Mouse (Mus musculus): ENCODE results near the gene Plekhg5. TPM values are rescaled to one million over a fixed set of nuclear protein-coding genes. Genes with fewer than 3 reads are reported as not detected.
A peak's percentile ranks its signal among the peaks of the same experiment; 100 is the strongest.

Plekhg5 gene
- polyA plus RNA-seq, 1 experiment from 2014 or later, result 9.6 TPM

DNA sequence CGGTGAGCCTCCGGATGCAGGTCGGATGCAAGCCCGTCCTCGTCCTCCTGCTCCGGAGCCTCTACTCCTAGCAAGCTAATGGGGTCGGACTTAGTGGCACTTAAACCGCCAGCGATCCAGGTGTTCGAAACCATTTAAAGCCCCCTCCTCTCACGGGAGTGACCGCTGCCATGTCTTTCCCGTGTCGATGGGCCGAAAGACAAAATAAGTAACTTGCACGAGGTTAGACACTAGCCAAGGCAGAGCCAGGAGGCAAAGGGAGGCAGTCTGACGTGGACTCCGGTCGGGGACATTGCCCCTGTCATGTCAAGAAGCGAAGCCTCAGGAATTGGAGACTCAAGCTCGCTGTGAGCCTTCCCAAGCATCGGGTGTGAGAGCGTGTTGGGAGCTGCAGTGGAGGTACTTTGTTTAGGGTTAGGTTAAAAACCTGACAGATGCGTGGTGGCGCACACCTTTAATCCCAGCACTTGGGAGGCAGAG lies 32.4 kb upstream of the Plekhg5 start:
- WGBS, result 5% methylated on average over 25 of the region's 25 CpGs

GRCm38 (mm10) chr4:152041924-152042641 lies 30.2 kb upstream of the Plekhg5 start:
- Histone ChIP-seq H3K27me3 (ENCODE audit: poor library complexity, severe bottlenecking) (no peaks in the 10 kb centered on the region), H3K36me3 (replicated peaks) (peaks cover 62% of the 10 kb centered on the region), H3K4me1 (peaks cover 32% of the 10 kb centered on the region), H3K9me3 (no peaks in the 10 kb centered on the region), H3K4me3 (no peak overlapping the region), H3K27ac (no peak overlapping the region)
- DNase-seq (ENCODE audit: extremely low spot score, low spot score), result no peak
- WGBS, result 95% methylated on average over 22 of the region's 22 CpGs

More for the DNA sequence above, 32.4 kb upstream of the Plekhg5 start:
- no peak for DNase-seq (ENCODE audit: extremely low spot score, low spot score)
- peaks cover 40% of the 10 kb centered on the region for H3K36me3 ChIP-seq (replicated peaks)
- H3K4me3 ChIP-seq, result peak overlapping the region; percentile 100
- H3K27me3 ChIP-seq (ENCODE audit: poor library complexity, severe bottlenecking), result no peaks in the 10 kb centered on the region
- peak overlapping the region; percentile 90 for H3K27ac ChIP-seq
- H3K4me1 ChIP-seq, result peaks cover 32% of the 10 kb centered on the region
- H3K9me3 ChIP-seq, result no peaks in the 10 kb centered on the region

DNA sequence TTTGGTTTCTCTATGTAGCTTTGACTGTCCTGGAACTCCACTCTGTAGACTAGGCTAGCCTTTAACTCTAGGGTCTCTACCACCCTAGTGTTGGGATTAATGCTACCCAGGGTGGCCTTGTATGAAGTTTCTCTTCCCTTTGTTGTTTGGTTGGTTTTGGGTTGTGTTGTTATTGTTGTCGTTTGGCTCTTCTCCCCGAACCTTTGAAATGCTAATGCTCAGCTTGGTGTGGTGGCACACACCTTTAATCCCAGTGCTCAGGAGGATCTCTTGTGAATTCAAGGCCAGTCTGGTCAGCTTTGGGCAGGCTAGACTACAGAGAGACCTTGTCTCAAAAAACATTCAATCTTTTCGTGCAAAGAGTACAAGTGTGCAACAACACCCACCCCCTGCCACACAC lies 29.1 kb upstream of the Plekhg5 start:
- DNase-seq (ENCODE audit: extremely low spot score, low spot score), result no peak
- H3K9me3 ChIP-seq, result no peaks in the 10 kb centered on the region
- H3K27ac ChIP-seq, result no peak overlapping the region
- peaks cover 73% of the 10 kb centered on the region for H3K36me3 ChIP-seq (replicated peaks)
- WGBS, result 89% methylated on average over 3 of the region's 3 CpGs
- no peaks in the 10 kb centered on the region for H3K27me3 ChIP-seq (ENCODE audit: poor library complexity, severe bottlenecking)
- no peak overlapping the region for H3K4me3 ChIP-seq
- H3K4me1 ChIP-seq, result peaks cover 30% of the 10 kb centered on the region

- no peak for DNase-seq (ENCODE audit: extremely low spot score, low spot score)
- WGBS, result 85% methylated on average over 6 of the region's 6 CpGs
- Histone ChIP-seq H3K4me1 (peaks cover 15% of the 10 kb centered on the region), H3K27ac (no peak overlapping the region), H3K36me3 (replicated peaks) (peaks cover 87% of the 10 kb centered on the region), H3K27me3 (ENCODE audit: poor library complexity, severe bottlenecking) (no peaks in the 10 kb centered on the region), H3K4me3 (no peak overlapping the region), H3K9me3 (no peaks in the 10 kb centered on the region)
Measured at GRCm38 (mm10) chr4:152044609-152045008, 27.7 kb upstream of the Plekhg5 start.

GRCm38 (mm10) chr4:152062390-152063110 lies 9.7 kb upstream of the Plekhg5 start:
- peaks cover 61% of the 10 kb centered on the region for H3K36me3 ChIP-seq (replicated peaks)
- no peaks in the 10 kb centered on the region for H3K9me3 ChIP-seq
- no peak overlapping the region for H3K27ac ChIP-seq
- DNase-seq (ENCODE audit: extremely low spot score, low spot score), result no peak
- no peaks in the 10 kb centered on the region for H3K27me3 ChIP-seq (ENCODE audit: poor library complexity, severe bottlenecking)
- H3K4me1 ChIP-seq, result no peaks in the 10 kb centered on the region
- no peak overlapping the region for H3K4me3 ChIP-seq
- WGBS, result 87% methylated on average over 9 of the region's 9 CpGs

GRCm38 (mm10) chr4:152067280-152067679 lies 5.0 kb upstream of the Plekhg5 start:
- Histone ChIP-seq H3K4me1 (peaks cover 10% of the 10 kb centered on the region), H3K4me3 (no peak overlapping the region), H3K27ac (no peak overlapping the region), H3K27me3 (ENCODE audit: poor library complexity, severe bottlenecking) (no peaks in the 10 kb centered on the region), H3K36me3 (replicated peaks) (peaks cover 16% of the 10 kb centered on the region), H3K9me3 (no peaks in the 10 kb centered on the region)
- no peak for DNase-seq (ENCODE audit: extremely low spot score, low spot score)

DNA sequence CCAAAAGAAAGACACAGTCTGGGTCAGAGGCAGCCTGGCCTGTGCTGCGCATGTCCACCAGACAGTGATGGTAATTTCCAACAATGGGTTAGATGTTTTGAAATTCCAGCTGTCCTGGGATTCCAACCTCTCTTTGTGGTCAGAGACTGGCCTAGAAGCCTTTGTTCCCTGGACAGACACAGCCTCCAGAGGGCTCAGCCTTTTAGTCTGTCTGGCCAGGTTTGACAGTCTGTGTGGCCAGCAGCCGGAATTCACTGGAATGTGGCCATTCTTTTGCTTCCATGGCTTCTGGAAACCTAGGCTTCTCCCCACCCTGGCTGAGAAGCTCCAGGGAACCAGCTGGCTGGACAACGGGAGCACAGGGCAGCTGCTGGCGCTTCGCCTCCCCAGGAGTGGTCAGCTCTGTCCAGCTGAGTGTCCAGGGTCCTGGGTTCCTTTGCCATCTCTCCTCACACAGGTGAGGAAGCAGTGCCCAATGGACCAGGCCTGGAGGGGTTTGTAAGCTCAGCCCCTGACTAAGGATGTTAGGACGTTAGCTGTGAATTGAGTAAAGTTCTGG lies 4.1 kb upstream of the Plekhg5 start:
- H3K36me3 ChIP-seq (replicated peaks), result peaks cover 6% of the 10 kb centered on the region
- no peaks in the 10 kb centered on the region for H3K27me3 ChIP-seq (ENCODE audit: poor library complexity, severe bottlenecking)
- H3K4me1 ChIP-seq, result peaks cover 16% of the 10 kb centered on the region
- H3K4me3 ChIP-seq, result no peak overlapping the region
- no peak overlapping the region for H3K27ac ChIP-seq
- whole genome bisulfite sequencing, result 79% methylated on average over 6 of the region's 6 CpGs
- DNase-seq (ENCODE audit: extremely low spot score, low spot score), result no peak
- no peaks in the 10 kb centered on the region for H3K9me3 ChIP-seq

DNA sequence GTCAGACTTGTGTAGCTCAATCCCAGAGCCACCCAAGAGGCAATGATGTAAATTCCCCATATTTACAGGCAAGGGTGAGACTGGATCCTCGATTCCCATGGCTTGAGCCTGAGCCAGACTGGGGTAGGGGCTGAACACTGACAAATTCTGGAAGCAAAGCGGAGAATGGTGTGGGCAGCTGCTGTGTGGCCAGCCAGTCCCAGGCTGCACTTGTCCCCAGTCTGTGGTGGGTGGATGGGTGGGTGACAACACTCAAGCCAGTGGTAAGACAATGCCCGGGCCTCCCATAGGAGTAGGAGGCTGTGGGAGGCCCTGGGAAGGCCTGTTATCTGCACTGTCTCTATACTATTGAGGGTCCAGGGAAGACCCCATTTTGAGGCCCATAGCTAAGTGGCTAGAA lies 3.1 kb upstream of the Plekhg5 start:
- Histone ChIP-seq H3K4me3 (no peak overlapping the region), H3K36me3 (replicated peaks) (peaks cover 6% of the 10 kb centered on the region; the same call in 1 of the 2 replicates), H3K27me3 (ENCODE audit: poor library complexity, severe bottlenecking) (no peaks in the 10 kb centered on the region), H3K4me1 (peaks cover 16% of the 10 kb centered on the region), H3K27ac (no peak overlapping the region), H3K9me3 (no peaks in the 10 kb centered on the region)
- WGBS, result 84% methylated on average over 3 of the region's 3 CpGs
- no peak for DNase-seq (ENCODE audit: extremely low spot score, low spot score)

GRCm38 (mm10) chr4:152070494-152071396 lies 1.6 kb upstream of the Plekhg5 start:
- Histone ChIP-seq H3K4me1 (peaks cover 21% of the 10 kb centered on the region), H3K27me3 (ENCODE audit: poor library complexity, severe bottlenecking) (no peaks in the 10 kb centered on the region), H3K4me3 (no peak overlapping the region), H3K36me3 (replicated peaks) (no peaks in the 10 kb centered on the region), H3K9me3 (no peaks in the 10 kb centered on the region), H3K27ac (no peak overlapping the region)
- no peak for DNase-seq (ENCODE audit: extremely low spot score, low spot score)
- WGBS, result 81% methylated on average over 11 of the region's 11 CpGs

GRCm38 (mm10) chr4:152072655-152073054 lies 357 bp downstream of the Plekhg5 start:
- DNase-seq (ENCODE audit: extremely low spot score, low spot score), result no peak
- H3K9me3 ChIP-seq, result no peaks in the 10 kb centered on the region
- WGBS, result 73% methylated on average over 10 of the region's 10 CpGs
- no peak overlapping the region for H3K4me3 ChIP-seq
- no peaks in the 10 kb centered on the region for H3K36me3 ChIP-seq (replicated peaks)
- peaks cover 29% of the 10 kb centered on the region for H3K4me1 ChIP-seq
- peak overlapping the region; percentile 4; the same call in 1 of the 2 replicates for H3K27ac ChIP-seq
- no peaks in the 10 kb centered on the region for H3K27me3 ChIP-seq (ENCODE audit: poor library complexity, severe bottlenecking)

DNA sequence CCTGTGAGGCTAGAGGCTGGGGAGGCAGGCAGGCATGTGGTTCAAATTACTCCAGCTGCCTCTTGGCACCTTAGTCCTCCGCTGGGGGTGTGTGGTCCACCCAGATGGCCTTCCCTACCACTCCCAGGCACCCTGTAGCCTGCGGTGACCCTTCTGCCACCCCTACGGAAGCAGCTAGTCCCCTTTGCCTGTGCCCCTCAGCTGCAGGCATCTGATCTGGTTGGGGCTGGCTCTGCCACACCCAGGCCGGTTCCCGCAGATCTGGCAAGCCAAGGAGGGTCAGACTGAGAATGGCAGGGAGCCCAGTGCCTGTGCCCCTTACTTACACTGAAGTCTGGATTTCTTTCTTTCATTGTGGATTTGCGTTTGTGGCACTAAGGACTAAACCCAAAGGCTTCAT lies 1.4 kb downstream of the Plekhg5 start:
- WGBS, result 84% methylated on average over 6 of the region's 6 CpGs
- Histone ChIP-seq H3K9me3 (no peaks in the 10 kb centered on the region), H3K4me1 (peaks cover 29% of the 10 kb centered on the region), H3K36me3 (replicated peaks) (no peaks in the 10 kb centered on the region), H3K27me3 (ENCODE audit: poor library complexity, severe bottlenecking) (no peaks in the 10 kb centered on the region), H3K27ac (0 out of 2 replicates have a peak overlapping the region, but pooled peaks have one; percentile 20), H3K4me3 (no peak overlapping the region)
- DNase-seq (ENCODE audit: extremely low spot score, low spot score), result no peak

DNA sequence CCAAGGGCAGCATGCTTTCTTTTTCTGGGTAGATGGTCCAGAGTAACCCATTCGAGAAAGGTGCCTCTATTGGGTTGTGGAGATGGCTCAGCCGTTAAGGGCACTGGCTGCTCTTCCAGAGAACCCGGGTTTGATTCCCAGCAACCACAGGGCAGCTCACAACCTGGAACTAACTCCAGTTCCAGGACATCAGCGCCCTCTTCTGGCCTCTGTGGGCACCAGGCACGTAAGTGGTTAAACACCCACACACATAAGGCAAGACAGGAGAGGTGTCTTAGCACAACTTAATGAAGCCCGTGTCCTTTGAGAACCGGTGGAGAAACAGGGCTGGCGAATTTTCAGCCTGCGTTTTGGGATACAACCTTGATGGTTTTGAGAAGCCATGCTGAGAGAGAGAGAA lies 2.2 kb downstream of the Plekhg5 start:
- no peak for DNase-seq (ENCODE audit: extremely low spot score, low spot score)
- Histone ChIP-seq H3K4me1 (peaks cover 29% of the 10 kb centered on the region), H3K27me3 (ENCODE audit: poor library complexity, severe bottlenecking) (no peaks in the 10 kb centered on the region), H3K36me3 (replicated peaks) (no peaks in the 10 kb centered on the region), H3K4me3 (no peak overlapping the region), H3K9me3 (no peaks in the 10 kb centered on the region), H3K27ac (no peak overlapping the region)
- WGBS, result 83% methylated on average over 9 of the region's 9 CpGs
